Mouse (Mus musculus) liver, embryonic 14.5 days (tissue): ENCODE measurements around the gene Clec4n.

Experiments
- CTCF ChIP-seq: IDR thresholded peaks from 2 replicates; pipeline ENCODE4 v1.5.1; 2016; ENCODE audit warnings: antibody characterized with exemption, low read depth, control low read depth
- EP300 ChIP-seq: IDR thresholded peaks from 2 replicates; pipeline ENCODE4 v1.6.1; 2016; ENCODE audit warnings: antibody characterized with exemption, low read depth

GRCm38 (mm10) chr6:123227519-123228166 lies 2.0 kb upstream of the Clec4n start:
- TF ChIP-seq EP300 = no peak
- no peak for TF ChIP-seq CTCF
